Mouse (Mus musculus) frontal cortex, postnatal 10 days (tissue): ENCODE measurements around the gene Abl1.

Experiments used
- DNase-seq, 2 experiments: peaks; one replicate each; pipeline ENCODE4 v3.0.0; 2022; ENCODE audit warnings: low spot score in 2 of 2, mixed read lengths in 1 of 2

Gene Abl1

DNA sequence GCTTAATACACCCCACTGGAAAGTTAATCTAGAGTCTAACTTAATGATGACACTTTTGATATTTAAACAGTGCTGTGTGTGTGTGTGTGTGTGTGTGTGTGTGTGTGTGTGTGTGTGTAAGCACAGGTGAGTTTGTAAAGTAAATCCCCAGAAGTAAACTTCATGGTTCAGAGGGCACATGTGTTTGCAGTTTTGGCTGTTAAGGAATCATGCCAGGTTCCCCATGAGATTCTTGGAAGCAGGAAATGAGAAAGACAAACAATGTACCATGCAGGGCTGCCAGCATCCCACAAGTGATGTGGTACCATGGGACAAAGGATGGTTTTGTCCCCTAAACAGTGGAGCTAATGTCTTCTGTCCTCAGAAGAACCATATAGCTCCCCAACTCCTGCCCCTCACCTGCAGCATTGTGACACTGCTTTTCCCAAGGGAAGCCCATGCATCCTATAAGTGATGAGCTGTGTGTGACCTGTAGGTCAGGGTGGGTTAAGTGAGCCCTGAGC is 57.6 kb downstream of the Abl1 start:
- no peak for DNase-seq

- no peak for DNase-seq
Measured at GRCm38 (mm10) chr2:31746835-31747234, 58.7 kb downstream of the Abl1 start.

DNA sequence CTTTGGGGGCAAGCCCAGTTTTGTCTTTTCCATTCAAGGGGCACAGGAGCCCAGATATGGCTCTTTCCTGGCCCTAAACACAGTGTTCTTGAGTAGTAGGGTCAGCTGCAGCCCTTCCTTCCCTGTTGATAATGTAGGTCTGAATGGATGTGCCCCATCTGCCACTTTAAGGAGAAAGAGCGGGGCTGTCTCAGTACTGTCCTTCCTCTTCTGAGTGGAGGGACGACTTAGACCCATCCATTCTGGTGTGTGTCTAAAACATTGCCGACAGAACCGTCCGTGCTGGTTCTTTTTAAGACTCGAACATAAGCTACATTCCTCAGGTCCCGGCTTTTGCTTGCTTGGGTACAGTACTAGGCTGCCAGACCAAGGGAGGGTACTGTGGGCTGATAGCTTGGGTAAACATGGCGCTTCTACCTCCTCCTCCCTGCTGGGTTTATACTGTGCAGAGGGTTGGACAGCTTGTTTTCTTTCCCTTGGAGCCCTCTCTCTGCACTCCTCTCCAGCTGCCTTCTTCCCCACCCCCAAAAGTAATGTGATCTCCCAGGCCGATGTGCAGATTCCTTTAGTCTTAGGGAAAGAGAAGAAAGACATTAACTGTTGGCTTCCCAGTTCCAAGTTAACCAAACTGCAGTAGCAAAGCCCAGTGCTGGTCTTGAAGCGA is 61.0 kb downstream of the Abl1 start:
- no peak for DNase-seq

GRCm38 (mm10) chr2:31750133-31750532 is 62.0 kb downstream of the Abl1 start:
- no peak for DNase-seq

GRCm38 (mm10) chr2:31757472-31757871 is 69.3 kb downstream of the Abl1 start:
- DNase-seq = no peak

- no peak for DNase-seq
Measured at GRCm38 (mm10) chr2:31758966-31759365, 70.8 kb downstream of the Abl1 start.

GRCm38 (mm10) chr2:31759751-31760460 is 71.7 kb downstream of the Abl1 start:
- DNase-seq = peak; percentile 29 to 53

DNA sequence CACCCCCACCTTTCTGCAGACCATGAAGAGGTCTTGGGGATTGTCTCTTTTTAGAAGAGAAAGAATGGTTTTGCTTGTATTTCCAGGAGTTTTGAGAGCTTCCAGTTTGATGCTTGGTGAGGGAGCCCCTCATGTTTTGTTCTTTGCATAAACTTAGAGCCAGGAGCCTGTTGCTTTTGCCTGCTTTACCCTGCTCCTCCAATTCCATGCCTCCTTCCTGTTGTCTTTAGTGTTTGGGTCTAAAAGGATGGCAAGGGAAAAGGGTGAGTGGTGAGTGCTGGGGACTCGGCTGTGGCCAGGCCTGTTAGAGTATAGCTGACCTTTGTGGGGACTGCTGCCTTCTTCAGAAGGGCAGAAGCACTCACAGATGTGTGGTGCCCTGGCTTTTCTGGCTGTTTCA is 72.3 kb downstream of the Abl1 start:
- no peak for DNase-seq

- DNase-seq = no peak
Measured at GRCm38 (mm10) chr2:31761115-31761531, 72.9 kb downstream of the Abl1 start.

GRCm38 (mm10) chr2:31761585-31761984 is 73.4 kb downstream of the Abl1 start:
- no peak for DNase-seq

- no peak for DNase-seq
Measured at GRCm38 (mm10) chr2:31762155-31762554, 74.0 kb downstream of the Abl1 start.

DNA sequence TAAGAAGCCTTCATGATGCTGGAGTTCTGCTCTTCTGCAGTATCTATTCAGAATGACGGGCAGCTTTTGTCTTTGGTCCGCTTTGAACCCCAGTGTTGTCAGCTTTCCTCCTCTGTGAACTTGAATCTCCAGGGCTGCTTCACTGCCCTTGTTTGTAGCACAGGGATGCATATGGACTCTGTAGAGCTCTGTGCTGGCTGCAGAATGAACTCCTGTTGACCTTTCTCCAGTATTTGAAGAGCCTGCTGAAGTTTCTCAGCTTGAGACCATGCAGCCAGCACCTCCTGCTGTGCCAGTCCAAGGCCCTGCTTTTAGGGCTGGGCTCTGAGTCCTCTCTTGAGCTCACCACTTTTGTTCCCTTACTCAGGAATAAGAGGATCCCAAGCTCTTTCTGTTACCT is 74.7 kb downstream of the Abl1 start:
- no peak for DNase-seq

GRCm38 (mm10) chr2:31763271-31763670 is 75.1 kb downstream of the Abl1 start:
- no peak for DNase-seq

DNA sequence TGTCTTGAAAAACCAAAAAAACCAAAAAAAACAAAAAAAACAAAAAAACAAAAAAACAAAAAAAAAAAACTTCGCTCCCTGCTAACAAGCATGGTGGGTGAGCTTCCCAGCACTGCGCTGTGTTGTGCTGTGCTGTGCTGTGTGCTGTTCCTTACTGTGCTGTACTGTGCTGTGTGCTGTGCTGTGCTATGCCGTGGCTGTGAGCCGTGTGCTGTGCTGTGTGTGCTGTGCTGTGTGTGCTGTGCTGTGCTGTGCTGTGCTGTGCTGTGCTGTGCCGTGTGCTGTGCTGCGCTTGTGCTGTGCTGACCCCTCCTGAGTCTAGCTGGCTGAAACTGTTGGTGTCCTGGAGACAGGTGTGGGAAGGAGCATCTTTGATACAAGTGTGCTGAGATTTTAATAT is 78.9 kb downstream of the Abl1 start:
- no peak for DNase-seq

- no peak for DNase-seq
Measured at GRCm38 (mm10) chr2:31767815-31768214, 79.6 kb downstream of the Abl1 start.

- DNase-seq = no peak
Measured at GRCm38 (mm10) chr2:31769115-31769514, 80.9 kb downstream of the Abl1 start.

DNA sequence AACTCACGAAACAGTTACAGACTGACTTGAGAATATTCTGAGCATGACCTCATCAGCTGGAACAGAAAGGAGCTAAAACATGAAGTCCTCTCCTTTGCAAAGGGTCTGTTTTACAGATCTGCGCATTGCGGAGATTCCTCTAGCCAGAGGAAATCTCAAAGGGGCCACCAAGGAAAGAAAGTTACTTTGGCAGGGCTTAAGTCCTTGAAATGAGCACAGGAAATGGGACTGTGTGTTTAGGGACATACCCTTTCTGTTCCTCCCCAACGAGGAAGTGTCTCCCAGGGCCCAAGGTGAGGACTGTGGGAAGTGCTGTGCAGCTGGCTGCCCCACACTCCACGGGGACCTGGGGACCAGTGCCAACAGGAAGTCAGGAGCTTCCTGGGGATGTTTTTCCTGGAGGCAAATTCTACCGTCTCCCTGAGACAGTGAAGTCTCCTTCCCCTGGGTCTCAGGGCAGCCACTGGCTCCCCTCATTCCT is 81.5 kb downstream of the Abl1 start:
- no peak for DNase-seq

GRCm38 (mm10) chr2:31770781-31771441 is 82.7 kb downstream of the Abl1 start:
- no peak for DNase-seq

DNA sequence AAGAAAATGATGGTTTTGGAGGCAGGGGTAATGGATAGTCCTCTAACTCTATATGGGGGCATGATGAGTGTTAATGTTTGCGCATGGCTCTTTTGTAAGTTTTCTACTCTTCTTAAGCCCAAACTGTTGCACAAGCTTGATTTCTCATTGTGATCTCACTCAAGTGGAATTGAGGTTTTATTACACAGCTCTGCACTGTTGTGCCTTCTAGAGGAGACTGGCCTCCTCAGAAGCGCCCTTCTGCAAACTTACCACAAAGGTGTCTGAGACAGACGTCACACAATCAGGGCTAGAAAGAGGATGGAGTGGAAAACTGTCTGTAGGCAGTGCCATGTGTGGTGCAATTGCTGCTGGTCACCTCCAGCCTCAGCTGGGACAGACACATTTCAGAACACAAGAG is 88.3 kb downstream of the Abl1 start:
- DNase-seq = no peak

GRCm38 (mm10) chr2:31779258-31779657 is 91.1 kb downstream of the Abl1 start:
- no peak for DNase-seq

GRCm38 (mm10) chr2:31782958-31783602 is 94.9 kb downstream of the Abl1 start:
- no peak for DNase-seq

DNA sequence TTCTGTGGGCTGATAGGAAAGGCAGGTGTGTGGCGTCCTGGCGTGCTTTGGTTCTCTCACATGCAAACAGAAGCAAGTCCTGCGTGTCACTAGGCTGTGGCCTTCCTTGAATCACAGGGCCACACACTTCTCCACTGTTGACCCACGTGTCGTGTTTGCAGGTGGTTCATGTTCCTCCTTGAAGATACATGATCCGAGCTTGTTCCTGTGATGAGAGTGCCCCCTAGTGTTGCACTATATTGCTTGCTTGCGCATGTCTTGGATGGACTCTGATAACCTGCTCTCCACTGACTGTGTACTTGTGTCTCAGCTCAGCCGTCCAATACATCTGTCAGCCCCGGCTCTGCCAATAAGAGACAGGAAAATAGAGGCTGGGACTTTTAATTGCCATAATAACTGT is 96.9 kb downstream of the Abl1 start:
- DNase-seq = peak; percentile 74 to 75
